Mouse (Mus musculus): ENCODE data around the gene Gm10972.
"Not testable (repeated sequence)": the region's sequence is repeated elsewhere in the genome, so short reads cannot be mapped to it uniquely, and the experiment has no call there.

DNA sequence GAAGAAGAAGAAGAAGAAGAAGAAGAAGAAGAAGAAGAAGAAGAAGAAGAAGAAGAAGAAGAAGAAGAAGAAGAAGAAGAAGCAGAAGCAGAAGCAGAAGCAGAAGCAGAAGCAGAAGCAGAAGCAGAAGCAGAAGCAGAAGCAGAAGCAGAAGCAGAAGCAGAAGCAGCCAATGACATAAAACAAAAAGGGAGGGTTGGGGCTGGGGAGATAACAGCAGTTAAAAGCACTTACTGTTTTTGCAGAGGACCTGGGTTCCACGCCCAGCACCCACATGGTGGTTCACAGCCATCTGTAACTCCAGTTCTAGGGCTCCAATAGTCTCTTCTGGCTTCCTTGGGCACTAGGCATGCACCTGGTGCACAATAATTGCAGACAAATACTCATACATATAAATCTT lies 46.3 kb downstream of the Gm10972 start:
- not testable (repeated sequence) for TF ChIP-seq CTCF (IDR thresholded peaks at IDR 0.05; ENCODE audit: borderline replicate concordance, insufficient read depth, low read length); POLR2A (IDR thresholded peaks at IDR 0.05; ENCODE audit: low read depth, low read length)

Data from embryonic fibroblast, embryonic 13.5 days (primary cell).